Mouse (Mus musculus): Measurements from ENCODE around the gene Gnao1. TPM values are rescaled to one million over a fixed set of nuclear protein-coding genes. Genes with fewer than 3 reads are reported as not detected.

Gene Gnao1
- polyA plus RNA-seq, 1 experiment from 2014 or later, result 7.2 TPM

- H3K4me2 ChIP-seq (replicated peaks; ENCODE audit: low read depth), result no peak overlapping the region
- DNase-seq (ENCODE audit: low spot score), result no peak
- no peaks in the 10 kb centered on the region for H3K9me3 ChIP-seq (ENCODE audit: control insufficient read depth, low read length)
- no peaks in the 10 kb centered on the region for H3K36me3 ChIP-seq (ENCODE audit: control insufficient read depth, insufficient read depth, low read length)
- no peak for ATAC-seq (ENCODE audit: low FRiP score, low TSS enrichment)
- WGBS, result 65% methylated on average over 4 of the region's 4 CpGs
- H3K4me3 ChIP-seq (ENCODE audit: low read depth, low read length), result no peak overlapping the region
- no peak overlapping the region for H3K27ac ChIP-seq (replicated peaks)
- no peak for TF ChIP-seq EP300 (optimal IDR thresholded peaks at IDR 0.05)
- peak; percentile 31 for TF ChIP-seq CTCF (IDR thresholded peaks at IDR 0.05; ENCODE audit: low read depth)
- H3K9ac ChIP-seq (ENCODE audit: low read length), result no peak overlapping the region
- H3K4me1 ChIP-seq (replicated peaks; ENCODE audit: control insufficient read depth, insufficient read depth), result no peaks in the 10 kb centered on the region
- no peaks in the 10 kb centered on the region for H3K27me3 ChIP-seq (ENCODE audit: control insufficient read depth, insufficient read depth, low read length)
Observed at GRCm38 (mm10) chr8:93941636-93942054, 131.9 kb downstream of the Gnao1 start.

- H3K9me3 ChIP-seq (ENCODE audit: control insufficient read depth, low read length), result no peaks in the 10 kb centered on the region
- TF ChIP-seq EP300 (optimal IDR thresholded peaks at IDR 0.05), result no peak
- no peak for TF ChIP-seq CTCF (IDR thresholded peaks at IDR 0.05; ENCODE audit: low read depth)
- no peak overlapping the region for H3K4me2 ChIP-seq (replicated peaks; ENCODE audit: low read depth)
- no peak overlapping the region for H3K4me3 ChIP-seq (ENCODE audit: low read depth, low read length)
- 55% methylated on average over 4 of the region's 4 CpGs for WGBS
- H3K27ac ChIP-seq (replicated peaks), result no peak overlapping the region
- H3K9ac ChIP-seq (ENCODE audit: low read length), result no peak overlapping the region
- ATAC-seq (ENCODE audit: low FRiP score, low TSS enrichment) (no peak), DNase-seq (ENCODE audit: low spot score) (no peak)
- no peaks in the 10 kb centered on the region for H3K27me3 ChIP-seq (ENCODE audit: control insufficient read depth, insufficient read depth, low read length)
- H3K4me1 ChIP-seq (replicated peaks; ENCODE audit: control insufficient read depth, insufficient read depth), result no peaks in the 10 kb centered on the region
- no peaks in the 10 kb centered on the region; the same call in 1 of the 2 replicates for H3K36me3 ChIP-seq (ENCODE audit: control insufficient read depth, insufficient read depth, low read length)
Observed at GRCm38 (mm10) chr8:93945781-93946180, 136.0 kb downstream of the Gnao1 start.

DNA sequence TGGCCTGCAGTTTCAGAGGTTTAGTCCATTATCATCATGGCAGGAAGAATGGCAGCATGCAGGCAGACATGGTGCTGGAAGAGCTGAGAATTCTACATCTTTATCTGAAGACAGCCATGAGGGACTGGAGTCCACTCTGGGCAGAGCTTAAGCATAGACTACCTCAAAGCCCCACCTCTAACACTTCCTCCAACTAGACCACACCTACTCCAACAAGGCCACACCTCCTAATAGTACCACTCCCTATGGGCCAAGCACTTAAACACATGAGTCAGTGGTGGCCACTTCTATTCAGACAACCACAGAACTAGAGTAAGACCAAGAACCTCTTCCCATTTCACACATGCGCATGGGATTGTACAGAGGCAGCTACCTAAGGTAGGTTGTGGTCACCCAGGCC is 136.6 kb downstream of the Gnao1 start:
- H3K9ac ChIP-seq (ENCODE audit: low read length), result no peak overlapping the region
- H3K4me1 ChIP-seq (replicated peaks; ENCODE audit: control insufficient read depth, insufficient read depth), result no peaks in the 10 kb centered on the region
- 88% methylated on average over 1 of the region's 1 CpGs for whole genome bisulfite sequencing
- no peak overlapping the region for H3K4me2 ChIP-seq (replicated peaks; ENCODE audit: low read depth)
- no peak overlapping the region for H3K27ac ChIP-seq (replicated peaks)
- H3K4me3 ChIP-seq (ENCODE audit: low read depth, low read length), result no peak overlapping the region
- H3K27me3 ChIP-seq (ENCODE audit: control insufficient read depth, insufficient read depth, low read length), result no peaks in the 10 kb centered on the region
- H3K9me3 ChIP-seq (ENCODE audit: control insufficient read depth, low read length), result no peaks in the 10 kb centered on the region
- no peaks in the 10 kb centered on the region; the same call in 1 of the 2 replicates for H3K36me3 ChIP-seq (ENCODE audit: control insufficient read depth, insufficient read depth, low read length)
- TF ChIP-seq CTCF (IDR thresholded peaks at IDR 0.05; ENCODE audit: low read depth) (no peak), EP300 (optimal IDR thresholded peaks at IDR 0.05) (no peak)
- no peak for DNase-seq (ENCODE audit: low spot score)
- ATAC-seq (ENCODE audit: low FRiP score, low TSS enrichment), result peak; percentile 88

- no peaks in the 10 kb centered on the region; the same call in 1 of the 2 replicates for H3K36me3 ChIP-seq (ENCODE audit: control insufficient read depth, insufficient read depth, low read length)
- DNase-seq (ENCODE audit: low spot score), result no peak
- 75% methylated on average over 14 of the region's 14 CpGs for WGBS
- no peak overlapping the region for H3K9ac ChIP-seq (ENCODE audit: low read length)
- H3K4me1 ChIP-seq (replicated peaks; ENCODE audit: control insufficient read depth, insufficient read depth), result no peaks in the 10 kb centered on the region
- no peaks in the 10 kb centered on the region for H3K27me3 ChIP-seq (ENCODE audit: control insufficient read depth, insufficient read depth, low read length)
- no peak for ATAC-seq (ENCODE audit: low FRiP score, low TSS enrichment)
- TF ChIP-seq EP300 (optimal IDR thresholded peaks at IDR 0.05) (no peak), CTCF (IDR thresholded peaks at IDR 0.05; ENCODE audit: low read depth) (no peak)
- no peak overlapping the region for H3K4me3 ChIP-seq (ENCODE audit: low read depth, low read length)
- H3K4me2 ChIP-seq (replicated peaks; ENCODE audit: low read depth), result no peak overlapping the region
- H3K27ac ChIP-seq (replicated peaks), result no peak overlapping the region
- H3K9me3 ChIP-seq (ENCODE audit: control insufficient read depth, low read length), result no peaks in the 10 kb centered on the region
Observed at GRCm38 (mm10) chr8:93950133-93950532, 140.4 kb downstream of the Gnao1 start.

DNA sequence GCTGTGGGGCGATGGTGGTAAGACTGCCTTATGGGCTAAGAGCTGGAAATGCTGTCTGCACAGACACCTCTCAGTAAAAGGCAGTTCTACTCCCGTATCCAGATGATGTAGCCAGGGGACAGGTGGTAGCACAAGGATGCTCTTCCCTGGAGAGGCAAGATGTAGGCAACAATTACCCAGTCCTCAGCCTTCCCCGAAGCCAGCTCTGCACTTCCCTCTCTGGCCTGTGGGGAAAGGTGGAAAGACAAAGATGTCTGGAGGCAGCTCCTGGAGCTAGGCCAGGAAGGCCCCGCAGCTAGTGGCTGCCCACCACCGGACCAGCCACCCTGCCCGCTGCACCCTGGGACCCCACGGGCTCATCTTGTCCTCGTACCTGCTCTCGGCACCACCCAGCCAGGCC is 142.7 kb downstream of the Gnao1 start:
- no peak for ATAC-seq (ENCODE audit: low FRiP score, low TSS enrichment)
- WGBS, result 91% methylated on average over 9 of the region's 9 CpGs

GRCm38 (mm10) chr8:93958402-93958801 is 148.6 kb downstream of the Gnao1 start:
- no peaks in the 10 kb centered on the region for H3K4me1 ChIP-seq (replicated peaks; ENCODE audit: control insufficient read depth, insufficient read depth)
- H3K27me3 ChIP-seq (ENCODE audit: control insufficient read depth, insufficient read depth, low read length), result no peaks in the 10 kb centered on the region
- H3K4me2 ChIP-seq (replicated peaks; ENCODE audit: low read depth), result no peak overlapping the region
- 86% methylated on average over 9 of the region's 9 CpGs for WGBS
- TF ChIP-seq CTCF (IDR thresholded peaks at IDR 0.05; ENCODE audit: low read depth) (no peak), EP300 (optimal IDR thresholded peaks at IDR 0.05) (no peak)
- DNase-seq (ENCODE audit: low spot score) (no peak), ATAC-seq (ENCODE audit: low FRiP score, low TSS enrichment) (no peak)
- H3K9me3 ChIP-seq (ENCODE audit: control insufficient read depth, low read length), result no peaks in the 10 kb centered on the region
- H3K9ac ChIP-seq (ENCODE audit: low read length), result no peak overlapping the region
- H3K4me3 ChIP-seq (ENCODE audit: low read depth, low read length), result no peak overlapping the region
- no peak overlapping the region for H3K27ac ChIP-seq (replicated peaks)
- H3K36me3 ChIP-seq (ENCODE audit: control insufficient read depth, insufficient read depth, low read length), result 0 out of 2 replicates have a peak, but pooled peaks cover 2% of the 10 kb centered on the region

More for the DNA sequence above, 142.7 kb downstream of the Gnao1 start:
- H3K9me3 ChIP-seq (ENCODE audit: control insufficient read depth, low read length), result no peaks in the 10 kb centered on the region
- H3K27ac ChIP-seq (replicated peaks), result no peak overlapping the region
- TF ChIP-seq EP300 (optimal IDR thresholded peaks at IDR 0.05) (no peak), CTCF (IDR thresholded peaks at IDR 0.05; ENCODE audit: low read depth) (no peak)
- DNase-seq (ENCODE audit: low spot score), result no peak
- H3K36me3 ChIP-seq (ENCODE audit: control insufficient read depth, insufficient read depth, low read length), result peaks cover 2% of the 10 kb centered on the region; the same call in 1 of the 2 replicates
- no peaks in the 10 kb centered on the region for H3K27me3 ChIP-seq (ENCODE audit: control insufficient read depth, insufficient read depth, low read length)
- H3K4me2 ChIP-seq (replicated peaks; ENCODE audit: low read depth), result no peak overlapping the region
- no peak overlapping the region for H3K4me3 ChIP-seq (ENCODE audit: low read depth, low read length)
- H3K4me1 ChIP-seq (replicated peaks; ENCODE audit: control insufficient read depth, insufficient read depth), result no peaks in the 10 kb centered on the region
- no peak overlapping the region for H3K9ac ChIP-seq (ENCODE audit: low read length)

All from stomach, postnatal 0 days (tissue).